Mouse (Mus musculus) urinary bladder, postnatal 25 days (tissue): ENCODE results near the gene Hist1h2ah.

Experiments used
- DNase-seq: peaks from one replicate; pipeline ENCODE4 v3.0.0; 2022; ENCODE audit warnings: low spot score

Hist1h2ah gene

DNA sequence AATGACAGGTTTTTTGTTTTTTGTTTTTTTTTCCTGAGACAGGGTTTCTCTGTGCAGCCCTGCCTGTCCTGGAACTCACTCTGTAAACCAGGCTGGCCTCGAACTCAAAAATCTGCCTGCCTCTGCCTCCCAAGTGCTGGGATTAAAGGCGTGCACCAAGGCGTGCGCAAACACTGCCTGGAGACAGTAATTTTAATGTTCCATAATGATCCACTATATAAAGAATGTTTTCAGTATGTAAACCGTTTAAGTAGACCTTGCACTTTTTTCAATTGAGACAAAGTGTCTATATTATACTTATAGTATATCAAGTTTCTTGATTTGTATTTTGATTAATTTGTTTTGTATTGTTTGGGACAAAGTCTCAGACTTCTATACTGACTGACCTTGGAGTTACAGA, 4.0 kb upstream of the Hist1h2ah start:
- no peak for DNase-seq

DNA sequence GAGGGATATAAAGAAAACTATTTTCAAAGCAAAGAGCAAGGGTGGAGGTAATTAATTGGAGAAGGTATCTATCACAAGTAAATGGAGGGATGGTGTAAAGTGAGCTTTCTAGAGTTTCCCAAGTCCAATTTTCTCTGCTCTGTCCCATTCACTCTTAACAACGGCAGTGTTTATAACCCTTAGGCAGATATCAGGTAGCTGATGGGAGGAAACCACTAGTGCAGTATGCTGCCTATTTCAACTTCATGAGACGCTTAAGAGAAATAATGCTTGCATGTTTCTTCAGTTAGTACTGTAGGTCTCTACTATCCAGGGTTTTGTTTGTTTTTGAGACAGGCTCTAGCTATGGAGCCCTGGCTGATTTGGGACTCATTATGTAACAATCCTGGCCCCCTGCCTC, 2.0 kb upstream of the Hist1h2ah start:
- DNase-seq, result no peak

DNA sequence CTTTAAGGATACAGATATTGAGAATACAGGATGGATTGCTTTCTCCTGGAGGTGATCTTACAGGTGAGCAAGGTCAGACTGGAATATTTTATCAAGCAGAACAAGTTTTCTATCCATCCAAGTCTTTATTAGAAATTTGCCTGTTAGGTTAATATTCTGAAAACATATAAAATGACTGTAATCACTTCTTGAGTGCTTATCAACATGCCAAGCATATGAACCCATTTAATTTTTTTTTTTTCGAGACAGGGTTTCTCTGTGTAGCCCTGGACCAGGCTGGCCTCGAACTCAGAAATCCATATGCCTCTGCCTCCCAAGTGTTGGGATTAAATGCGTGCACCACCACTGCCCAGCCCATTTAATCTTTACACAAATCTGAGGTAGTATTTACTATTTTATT, 1.6 kb upstream of the Hist1h2ah start:
- DNase-seq, result no peak

DNA sequence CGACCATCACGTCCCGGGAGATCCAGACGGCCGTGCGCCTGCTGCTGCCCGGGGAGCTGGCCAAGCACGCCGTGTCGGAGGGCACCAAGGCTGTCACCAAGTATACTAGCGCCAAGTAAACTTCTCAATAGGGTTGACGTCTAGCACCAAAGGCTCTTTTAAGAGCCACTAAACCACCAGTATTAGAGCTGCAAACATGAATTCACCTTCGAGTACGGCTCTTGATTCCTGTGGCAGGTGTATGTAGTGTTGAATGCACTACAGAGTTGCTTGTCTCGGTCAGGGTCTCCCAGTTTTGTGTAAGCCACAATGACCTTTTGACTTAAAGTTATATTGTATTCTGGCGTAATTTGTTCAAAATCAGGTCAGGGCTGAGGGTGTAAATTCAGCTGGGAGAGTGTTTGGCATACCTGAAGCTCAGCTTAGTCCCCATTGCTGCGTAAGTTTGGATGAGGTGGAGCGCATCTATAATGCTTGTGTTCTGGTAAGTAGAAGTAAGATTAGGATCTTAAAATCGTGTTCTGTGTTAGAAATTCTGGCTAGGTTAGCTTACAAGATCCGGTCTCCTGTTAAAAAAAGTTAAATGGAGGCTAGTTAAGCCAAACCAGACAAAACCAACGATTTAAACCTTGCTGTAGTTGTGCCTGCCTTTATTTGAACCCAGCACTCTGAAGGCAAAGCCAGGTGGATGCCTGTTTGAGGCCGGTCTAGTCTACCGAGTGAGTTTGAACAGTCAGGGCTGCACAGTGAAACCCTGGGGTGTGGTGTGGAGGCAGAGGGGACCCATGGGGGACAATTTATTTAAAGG, 985 bp upstream of the Hist1h2ah start:
- no peak for DNase-seq

DNA sequence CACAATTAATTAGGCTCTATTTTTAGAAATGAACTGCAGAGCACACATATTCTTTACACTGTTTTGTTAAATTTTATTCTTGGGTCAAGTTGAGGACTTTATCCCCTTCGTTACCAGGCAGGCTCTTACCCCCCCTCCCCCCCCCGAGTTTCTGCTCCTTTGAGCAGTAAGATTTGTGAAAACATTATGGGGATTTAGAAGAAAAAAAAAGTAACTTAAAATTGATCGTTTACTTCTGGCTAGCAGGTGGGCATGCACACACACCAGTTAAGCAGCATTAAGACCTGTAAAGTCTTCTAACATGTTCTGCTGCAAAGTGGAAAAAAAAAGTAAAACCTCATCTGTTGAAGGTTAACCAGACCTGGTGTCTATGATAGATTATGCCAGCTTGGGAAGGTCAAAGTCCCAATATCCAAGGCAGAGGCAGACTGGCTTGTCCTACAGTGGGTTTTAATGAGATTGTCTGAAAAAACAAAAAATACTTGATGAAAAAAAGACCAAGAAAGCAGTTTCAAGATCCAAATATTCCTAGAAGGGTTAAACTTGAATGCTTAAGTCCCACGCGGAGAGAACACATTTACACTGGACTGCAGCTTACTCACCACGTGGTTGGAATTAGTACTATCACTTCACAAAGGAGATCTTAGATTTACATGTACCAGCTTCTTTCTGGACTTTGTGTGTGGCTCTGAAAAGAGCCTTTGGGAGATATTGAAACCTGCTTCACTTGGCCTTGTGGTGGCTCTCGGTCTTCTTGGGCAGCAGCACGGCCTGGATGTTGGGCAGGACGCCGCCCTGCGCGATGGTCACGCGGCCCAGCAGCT, 713 bp downstream of the Hist1h2ah start:
- no peak for DNase-seq

DNA sequence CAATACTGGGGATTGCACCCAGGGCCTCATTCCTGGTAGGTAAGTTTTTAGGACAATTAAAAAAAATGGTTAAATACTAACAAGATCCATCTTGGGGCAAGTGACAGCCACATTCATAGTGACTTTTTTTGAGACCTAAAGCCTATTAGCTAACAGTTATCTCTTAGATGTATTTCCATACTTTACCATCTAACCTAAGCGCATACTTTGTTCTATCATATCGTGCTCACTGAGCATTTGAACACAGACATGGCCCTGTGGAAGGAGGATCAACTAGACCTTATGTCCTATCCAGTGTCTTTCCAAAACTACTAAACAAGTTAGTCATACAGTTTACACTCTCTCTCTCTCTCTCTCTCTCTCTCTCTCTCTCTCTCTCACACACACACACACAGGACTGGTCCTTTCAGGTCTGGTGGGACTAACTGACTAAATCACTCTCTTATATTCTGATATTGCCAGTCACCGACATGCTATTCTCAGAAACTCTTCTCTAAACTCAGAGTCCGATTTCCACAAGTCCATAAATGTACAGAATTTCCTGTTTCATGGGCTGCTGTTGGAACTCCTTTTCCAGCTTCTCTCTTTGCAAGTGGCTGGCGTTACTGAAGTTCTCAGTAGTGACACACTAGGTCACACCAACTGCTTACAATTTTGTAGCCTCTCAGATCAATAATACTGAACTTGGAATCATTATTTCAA, 1.5 kb downstream of the Hist1h2ah start:
- DNase-seq, result no peak

DNA sequence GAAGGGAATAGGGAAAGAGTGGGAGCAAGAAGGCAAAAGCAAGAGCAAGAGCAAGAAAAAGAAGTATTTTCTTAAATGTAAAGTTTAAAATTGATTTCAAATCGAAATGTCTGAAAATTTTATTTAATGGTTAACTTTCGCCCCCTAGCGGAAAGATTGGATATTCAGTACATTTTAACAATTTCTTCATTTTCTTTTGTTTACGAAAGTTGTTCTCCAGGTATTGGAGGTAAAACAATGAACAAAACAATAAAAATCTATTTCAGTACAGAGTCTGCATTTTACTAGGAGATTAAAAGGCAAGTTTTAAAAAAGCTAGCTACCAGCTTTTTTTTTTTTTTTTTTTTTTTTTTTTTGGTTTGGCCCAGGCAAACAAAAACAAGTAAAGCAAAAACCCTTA, 4.9 kb downstream of the Hist1h2ah start:
- no peak for DNase-seq

DNA sequence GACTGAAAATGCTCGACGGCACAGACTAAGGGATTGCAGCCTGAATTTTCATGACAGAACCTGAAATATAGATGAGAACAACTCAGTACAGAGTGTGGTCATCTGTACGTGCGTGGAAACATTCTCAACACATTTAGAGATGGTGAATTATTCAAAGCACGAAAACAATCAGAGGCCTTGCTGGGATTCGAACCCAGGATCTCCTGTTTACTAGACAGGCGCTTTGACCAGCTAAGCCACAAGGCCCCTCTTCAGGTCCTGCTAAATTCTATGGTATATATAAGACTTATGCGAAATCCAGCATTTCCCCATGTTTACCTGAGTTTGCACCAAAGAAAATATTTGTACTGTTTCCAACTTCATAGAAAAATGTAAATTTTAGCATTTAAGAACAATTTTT, 5.4 kb downstream of the Hist1h2ah start:
- no peak for DNase-seq

DNA sequence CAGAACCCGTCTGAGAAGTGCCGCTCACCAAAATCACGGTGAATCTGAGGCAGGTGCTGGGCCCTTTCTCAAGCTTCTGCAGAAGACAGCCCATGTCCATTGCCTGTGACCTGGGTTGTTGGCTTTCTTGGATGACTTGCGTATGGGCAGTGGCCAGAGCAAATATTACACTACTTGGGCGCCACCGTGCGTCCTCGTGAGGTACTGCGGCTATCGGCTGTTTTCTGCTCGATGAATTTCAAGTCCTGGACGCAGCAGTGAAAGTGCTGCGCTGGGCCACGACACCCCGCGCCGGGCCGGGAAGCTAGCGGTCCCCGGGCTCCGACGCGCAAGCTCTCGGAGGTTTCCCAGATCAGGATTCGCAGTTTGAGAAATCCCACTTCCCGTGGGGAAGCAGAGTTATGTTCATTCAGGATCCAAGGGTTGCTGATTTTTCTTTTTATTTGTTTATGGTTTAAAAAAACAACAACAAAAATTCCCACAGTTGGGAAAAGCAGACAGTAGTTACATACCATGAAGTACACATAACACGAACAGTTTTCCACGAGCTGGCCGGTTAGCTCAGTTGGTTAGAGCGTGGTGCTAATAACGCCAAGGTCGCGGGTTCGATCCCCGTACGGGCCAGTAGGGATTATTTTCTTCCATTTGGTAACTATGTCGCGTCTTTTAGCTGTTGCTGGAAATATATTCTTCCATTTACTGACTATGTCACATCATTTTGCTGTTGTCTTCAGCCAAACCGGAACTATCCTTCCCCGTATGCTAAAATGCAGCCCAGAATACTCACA, 6.5 kb downstream of the Hist1h2ah start:
- DNase-seq, result peak; percentile 90

DNA sequence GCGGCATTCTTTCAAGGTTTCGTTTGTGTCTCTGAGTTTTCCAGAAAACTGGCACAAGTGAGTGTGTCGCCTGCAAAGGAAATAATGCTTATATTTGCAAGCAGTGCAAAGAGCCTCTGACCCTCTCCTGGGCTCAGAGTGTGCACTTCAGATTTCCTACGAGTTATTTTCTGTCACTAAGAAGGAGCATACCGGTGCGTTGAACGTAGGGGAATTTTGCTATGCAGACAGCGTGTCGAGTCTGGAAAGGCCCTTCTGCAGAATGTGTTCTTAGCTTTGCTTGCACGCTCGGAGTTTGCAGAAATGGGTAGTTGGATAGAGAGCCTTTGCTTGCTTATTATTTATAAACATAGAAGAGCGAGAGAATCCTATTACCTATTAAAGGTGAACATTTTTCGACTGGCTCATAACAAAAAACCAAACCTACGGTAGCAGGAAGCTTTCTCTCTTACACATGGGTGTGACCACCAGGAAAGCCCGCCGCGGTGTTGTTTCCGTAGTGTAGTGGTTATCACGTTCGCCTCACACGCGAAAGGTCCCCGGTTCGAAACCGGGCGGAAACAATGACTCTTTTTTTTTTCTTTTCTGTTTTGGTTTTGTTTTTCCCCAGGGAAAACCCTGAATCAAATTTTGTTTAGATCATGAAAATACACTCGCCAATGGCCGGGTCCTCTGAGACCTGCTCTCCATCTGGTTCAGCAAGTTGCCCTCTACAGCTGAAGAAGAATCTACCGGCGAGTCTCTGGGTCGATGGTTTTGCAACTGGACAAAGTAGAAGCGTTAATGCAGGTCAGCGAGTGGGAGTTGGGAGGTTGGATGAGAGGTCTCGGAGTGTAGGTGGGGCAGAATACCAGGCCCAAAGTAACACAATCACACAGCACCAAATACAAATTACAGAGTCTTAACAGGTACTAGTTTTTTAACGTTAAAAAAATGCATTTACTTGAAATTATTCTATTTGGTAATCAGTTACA, 9.0 kb downstream of the Hist1h2ah start:
- peak; percentile 88 for DNase-seq

DNA sequence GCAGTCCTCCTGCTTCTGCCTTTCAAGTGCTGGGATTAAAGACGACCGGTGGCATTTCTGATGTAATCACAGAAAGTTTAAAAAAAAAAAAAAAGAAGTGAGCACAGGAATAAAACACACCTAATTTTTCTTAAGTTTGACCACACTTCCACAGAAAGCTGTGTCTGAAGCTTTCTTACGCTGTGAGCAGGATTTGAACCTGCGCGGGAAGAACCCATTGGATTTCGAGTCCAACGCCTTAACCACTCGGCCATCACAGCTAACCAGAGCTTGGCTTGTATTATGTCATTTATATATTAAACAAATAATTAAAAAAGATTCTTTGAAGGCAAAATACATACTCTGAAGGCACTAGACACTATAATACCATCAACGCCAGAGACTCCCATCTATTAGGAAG, 13.1 kb downstream of the Hist1h2ah start:
- DNase-seq, result peak; percentile 61

DNA sequence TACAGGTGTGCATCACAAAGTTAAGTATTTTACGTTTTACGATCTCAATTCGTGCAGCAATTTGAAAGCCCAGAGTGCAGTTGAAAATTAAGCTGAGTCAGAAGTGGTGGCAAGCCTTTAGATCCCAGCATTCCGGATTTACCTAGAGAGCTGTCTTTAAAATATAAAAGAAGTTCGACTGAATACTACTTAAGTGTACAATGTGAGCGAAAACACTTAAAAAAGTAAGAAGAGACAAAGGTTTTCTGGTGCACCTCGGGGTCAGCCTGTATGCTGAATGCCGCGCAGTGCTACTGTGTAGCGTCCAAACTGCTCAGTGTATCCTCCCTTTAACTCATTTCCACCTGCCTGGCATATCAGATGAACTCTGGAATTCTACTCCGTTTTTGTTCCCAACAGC, 13.8 kb downstream of the Hist1h2ah start:
- no peak for DNase-seq

DNA sequence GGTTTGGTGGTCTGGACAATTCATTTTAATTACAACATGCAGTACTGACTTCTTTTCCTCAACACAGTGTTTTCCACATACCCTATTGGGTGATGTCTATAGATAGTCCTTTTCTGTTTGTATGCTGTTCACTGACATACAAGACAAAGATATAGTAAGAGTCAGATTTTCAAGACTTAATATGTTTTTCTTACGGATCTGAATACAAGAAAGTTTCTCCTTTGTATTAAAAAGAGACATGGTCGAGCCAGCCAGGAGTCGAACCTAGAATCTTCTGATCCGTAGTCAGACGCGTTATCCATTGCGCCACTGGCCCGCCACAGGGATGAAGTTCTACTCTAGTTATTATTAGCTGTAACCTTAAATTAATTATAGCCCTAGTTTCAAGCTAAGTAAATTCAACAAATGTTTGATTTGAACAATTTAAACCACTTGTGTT, 14.4 kb downstream of the Hist1h2ah start:
- DNase-seq, result peak; percentile 67

DNA sequence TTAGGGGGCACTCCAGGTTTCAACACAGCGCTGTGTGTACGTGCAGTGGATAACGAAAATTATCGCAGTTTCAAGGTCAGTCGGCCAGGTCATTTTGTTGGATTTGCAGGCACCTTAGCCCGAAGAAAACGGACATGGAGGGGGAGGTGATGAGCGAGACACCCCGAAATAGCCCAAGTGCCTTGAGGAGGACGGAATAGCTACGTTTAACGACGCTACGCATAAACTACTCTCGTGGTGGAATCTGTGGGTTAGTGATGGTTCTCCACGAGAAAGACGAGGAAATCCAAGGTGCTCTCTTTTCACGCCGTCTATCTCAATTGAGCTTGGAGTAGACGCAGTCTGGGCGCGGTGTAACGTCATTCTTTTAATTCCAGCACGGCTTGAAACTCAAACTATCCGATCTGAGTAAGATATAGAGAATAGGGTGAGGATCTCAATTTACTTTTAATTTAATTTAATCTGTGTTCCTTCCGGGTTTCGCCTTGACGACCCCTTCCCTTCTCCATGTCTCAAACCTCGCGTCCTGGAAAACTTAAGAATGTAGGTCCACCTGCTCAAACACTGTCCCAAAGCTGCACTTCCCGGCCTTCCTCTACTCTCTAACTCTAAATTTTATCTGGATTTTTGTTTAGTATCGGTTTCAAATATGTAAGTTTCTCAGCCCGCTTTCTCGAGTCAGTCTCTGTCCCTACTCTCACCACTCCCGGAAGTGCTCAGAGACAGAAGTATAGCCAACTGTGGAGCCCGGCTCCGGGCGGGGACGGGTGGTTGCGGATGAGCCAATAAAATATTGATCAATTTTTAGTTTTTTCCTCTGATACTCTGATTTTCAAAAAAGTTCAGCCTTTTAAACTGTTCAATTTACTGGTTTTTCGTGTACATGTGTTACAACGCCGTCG, 15.2 kb downstream of the Hist1h2ah start:
- DNase-seq, result no peak

DNA sequence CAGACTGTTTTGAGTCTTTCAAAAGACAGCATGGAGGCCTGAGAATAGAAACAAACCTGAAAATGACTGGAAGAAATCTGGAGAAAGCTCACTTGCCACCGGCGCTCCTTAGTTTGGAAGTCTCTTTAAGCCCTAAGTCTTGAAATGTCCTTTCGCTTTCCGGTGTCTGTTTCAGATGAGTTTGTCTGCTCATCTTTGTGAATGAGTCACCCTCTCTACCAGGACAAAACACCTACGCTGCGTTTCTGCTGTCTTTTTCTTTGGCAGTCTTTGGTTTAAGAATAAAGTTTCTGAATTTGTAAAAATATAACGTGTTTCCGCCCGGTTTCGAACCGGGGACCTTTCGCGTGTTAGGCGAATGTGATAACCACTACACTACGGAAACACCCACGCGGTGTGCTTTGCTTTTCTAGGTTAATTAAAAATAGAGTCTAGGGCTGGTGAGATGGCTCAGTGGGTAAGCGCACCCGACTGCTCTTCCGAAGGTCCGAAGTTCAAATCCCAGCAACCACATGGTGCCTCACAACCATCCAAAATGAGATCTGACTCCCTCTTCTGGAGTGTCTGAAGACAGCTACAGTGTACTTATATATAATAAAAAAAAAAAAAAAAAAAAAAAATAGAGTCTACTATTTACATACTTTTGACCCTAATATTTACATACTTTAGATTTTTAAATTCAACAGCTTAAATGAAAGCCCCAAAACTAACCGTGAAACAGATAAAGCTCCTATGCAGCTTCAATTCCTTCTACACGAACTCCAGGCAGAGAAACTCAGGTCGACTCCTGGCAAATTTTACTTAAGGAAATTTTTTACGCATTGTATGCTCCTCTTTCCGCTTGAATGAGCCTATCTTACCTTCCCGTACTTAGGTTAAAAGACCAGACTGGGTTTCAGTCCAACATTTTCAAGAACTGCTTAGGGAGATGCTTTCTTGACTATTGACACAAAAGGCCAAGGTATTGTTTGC, 19.6 kb downstream of the Hist1h2ah start:
- DNase-seq, result peak; percentile 53

DNA sequence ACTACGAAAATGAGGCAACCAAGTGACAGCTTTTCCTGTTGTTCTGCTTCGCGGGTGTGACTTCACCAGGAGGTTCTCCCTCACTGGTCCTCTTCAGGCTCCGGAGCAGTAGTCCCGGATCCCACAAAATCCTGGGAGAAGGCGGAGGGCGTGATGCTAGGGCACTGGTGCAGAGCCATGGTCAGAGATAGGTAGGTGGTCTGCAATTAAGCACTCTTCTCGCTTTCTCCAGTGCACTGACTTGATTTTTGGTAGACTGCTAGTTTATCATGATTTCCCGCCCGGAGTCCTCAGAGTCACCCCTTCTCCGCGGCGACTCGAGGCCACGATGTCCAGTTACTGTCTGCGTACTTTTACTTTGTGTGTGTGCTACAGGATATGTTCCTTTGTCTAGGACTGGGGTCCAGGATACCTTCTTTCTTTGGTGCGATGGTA, 20.9 kb downstream of the Hist1h2ah start:
- no peak for DNase-seq

DNA sequence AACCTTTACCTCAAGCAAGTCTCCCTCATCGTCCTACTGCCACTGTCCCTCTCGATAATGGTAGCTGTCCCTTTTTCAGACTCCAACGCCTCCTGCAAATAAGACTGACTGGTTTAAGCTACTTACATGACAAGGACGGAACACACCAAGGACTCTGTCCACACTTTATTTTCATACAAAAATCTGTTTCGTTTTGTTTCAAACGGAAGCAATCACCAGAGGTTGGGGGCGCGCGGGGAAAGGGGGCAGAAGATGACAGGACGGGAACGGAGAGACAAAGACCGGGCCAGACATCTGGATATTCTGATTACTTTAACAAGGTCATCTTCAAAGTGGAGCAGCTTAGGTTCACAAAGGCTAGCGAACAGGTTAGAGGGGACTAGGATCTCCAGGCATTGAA, 21.7 kb downstream of the Hist1h2ah start:
- no peak for DNase-seq

DNA sequence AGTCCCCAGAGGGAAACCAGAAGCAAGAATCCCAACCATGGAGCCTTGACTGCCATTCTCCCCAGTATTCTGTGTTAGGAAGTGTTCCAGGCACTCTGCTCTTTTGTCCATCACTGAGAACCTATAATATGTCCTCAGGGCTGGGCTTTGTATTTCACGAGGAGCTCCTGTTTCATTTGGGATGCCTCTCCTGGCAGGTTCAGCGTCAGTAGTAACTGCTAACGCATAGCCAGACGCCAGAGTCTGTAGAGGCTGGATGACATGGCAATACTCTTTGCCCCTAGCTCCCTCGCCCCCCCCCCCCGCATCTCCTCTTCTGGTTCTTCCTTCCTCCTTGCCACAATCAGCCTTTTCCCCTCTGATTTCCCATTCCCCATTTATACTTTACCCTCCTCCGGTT, 25.7 kb downstream of the Hist1h2ah start, which contains the start of gene Prss16:
Gene Prss16, minus strand, starts transcription at position 101 of the 400 bp plus-strand sequence.
- DNase-seq, result no peak
